Mouse (Mus musculus) embryo, embryonic 10.5 days (tissue): ENCODE data around the gene Kcnq5.

Experiments
- DNase-seq: peaks from one replicate; pipeline ENCODE4 v3.0.0-alpha.2; 2015; ENCODE audit warnings: low spot score

Kcnq5 gene

DNA sequence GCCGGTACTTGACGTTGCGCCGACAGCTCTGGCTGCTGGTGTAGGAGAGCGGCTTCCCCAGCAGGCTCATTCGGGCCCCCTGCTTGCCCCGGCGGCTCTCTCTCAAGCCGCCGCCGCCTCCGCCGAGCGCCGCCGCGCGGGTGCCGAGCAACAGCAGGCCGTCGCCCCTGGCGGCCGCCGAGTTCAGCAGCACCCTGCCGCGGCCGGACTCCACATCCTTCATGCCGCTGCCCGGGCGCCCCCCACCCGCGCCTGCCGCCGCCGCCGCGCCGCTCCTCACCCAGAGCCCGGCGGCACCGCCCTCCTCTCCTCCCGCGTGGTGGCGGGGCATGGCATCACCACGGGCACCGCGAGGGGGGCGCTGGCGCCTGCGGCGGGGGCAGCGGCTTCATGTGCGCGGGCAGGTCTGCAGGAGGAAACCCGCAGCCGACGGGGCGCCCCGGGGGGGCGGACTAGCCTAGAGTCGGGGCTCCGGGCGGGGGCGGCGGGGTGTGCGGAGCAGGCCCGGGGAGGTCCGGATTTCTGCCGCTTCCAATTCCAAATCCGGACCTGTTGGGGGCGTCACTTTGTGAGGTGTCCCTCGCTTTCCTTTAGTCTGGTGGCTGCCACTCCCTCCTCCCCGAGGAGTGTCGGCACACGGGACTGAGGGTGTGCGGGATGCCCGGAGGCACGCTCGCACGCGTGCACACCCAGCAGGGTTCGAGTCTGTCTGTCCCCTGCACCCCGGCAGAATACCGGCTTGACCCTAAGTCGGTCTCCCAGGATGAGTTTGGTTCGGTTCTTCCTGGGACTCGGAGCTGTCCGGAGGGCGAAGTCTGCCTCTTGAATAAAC is at the start of gene Kcnq5:
Kcnq5 (minus strand) TSS at position 692 of the 832 bp plus-strand sequence.
- peak; percentile 77 for DNase-seq

- DNase-seq = no peak
These were observed 18.0 kb upstream of the Kcnq5 start for GRCm38 (mm10) chr1:21979755-21980154.

GRCm38 (mm10) chr1:21979292-21979691 is 17.6 kb upstream of the Kcnq5 start:
- no peak for DNase-seq

DNA sequence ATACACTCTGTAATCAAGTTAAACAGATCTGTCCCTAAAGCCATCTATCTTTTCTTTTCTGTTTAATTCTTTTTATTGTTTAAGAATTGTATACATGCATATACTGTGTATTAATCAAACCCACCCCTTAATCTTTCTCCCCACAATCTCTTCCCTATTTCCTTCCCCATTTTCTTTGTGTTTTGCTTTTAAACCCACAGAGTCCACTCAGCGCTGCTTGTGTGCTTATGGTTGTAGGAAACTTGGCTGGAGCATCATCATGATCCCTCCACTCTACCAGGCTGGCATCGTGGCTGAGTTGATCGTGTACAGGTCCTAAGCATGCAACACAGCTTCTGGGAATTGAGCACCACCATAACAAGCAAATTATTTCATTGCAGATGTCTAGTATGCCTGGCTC is 12.3 kb upstream of the Kcnq5 start:
- DNase-seq = no peak

- DNase-seq = peak; percentile 37
These were observed 5.4 kb upstream of the Kcnq5 start for GRCm38 (mm10) chr1:21967139-21967538.

- peak; percentile 5 for DNase-seq
These were observed 1.4 kb upstream of the Kcnq5 start for GRCm38 (mm10) chr1:21962896-21963864.

- peak; percentile 42 for DNase-seq
These were observed 335 bp upstream of the Kcnq5 start for GRCm38 (mm10) chr1:21962083-21962471.

- DNase-seq = peak; percentile 54
These were observed 1.1 kb downstream of the Kcnq5 start for GRCm38 (mm10) chr1:21960421-21961250.

DNA sequence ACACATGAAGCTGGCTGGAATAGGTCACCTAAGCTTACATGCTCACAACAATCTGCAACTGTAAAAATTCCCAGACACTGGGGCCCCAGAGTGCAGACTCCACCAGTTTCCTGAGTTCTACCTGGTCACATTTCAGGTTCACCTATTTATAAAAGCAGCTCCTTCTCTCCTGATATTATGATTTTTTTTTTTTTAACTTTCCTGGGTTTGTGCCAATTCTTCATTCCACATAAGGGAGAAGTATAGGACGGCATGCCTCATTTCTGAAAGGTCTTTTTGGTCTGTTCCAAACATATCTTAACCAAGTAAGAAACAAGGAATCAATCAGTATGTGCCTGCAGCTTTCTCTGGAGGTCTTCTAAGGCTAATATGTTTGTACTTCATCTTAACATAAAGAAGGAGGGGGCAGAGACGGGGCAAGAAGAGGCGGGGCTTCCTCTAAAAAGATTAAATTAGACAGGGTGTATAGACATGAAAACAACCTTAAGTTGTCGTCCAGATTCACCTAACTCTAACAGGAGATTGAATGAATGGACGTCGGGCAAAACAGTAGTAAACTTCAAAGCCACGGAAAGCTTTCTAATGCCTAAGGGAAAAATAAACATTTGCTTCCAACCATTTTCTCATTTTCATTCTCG is 2.0 kb downstream of the Kcnq5 start:
- DNase-seq = peak; percentile 9

DNA sequence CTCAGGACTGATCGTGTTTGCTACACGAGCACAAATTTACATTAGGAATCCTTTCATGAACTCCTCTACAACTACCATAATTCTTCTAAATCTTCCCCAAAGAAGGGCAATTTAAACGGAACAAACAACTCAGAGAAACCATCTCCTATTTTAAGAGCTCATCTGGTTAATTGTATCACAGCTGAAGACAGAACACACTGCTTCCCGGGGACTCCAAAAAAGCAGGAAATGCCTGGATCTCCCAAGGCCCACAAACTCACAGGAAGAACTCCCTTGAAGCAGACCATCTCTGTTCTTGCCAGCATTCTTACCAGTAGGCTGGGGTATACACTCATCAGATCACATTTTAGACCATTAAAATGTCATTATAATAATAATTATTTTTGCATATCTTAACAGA is 3.7 kb downstream of the Kcnq5 start:
- no peak for DNase-seq

DNA sequence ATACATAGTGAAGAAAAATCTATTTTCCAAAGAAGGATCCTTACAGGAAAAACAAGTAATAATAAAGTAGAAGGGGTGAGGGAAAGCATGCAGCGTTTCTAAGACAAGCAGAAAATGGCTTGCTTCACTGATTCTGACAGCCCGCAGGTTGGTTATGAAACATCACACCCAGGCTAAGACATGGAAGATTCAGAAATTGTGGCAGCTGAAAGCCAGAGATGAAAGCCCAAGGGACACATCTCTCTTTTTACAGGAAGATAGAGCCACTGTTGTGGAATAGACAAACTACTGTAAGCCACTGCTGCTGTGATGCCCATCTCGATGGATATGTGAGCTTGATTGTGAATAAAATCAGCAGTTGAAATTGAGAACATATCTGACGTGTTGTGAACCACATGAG is 20.9 kb downstream of the Kcnq5 start:
- no peak for DNase-seq

GRCm38 (mm10) chr1:21927182-21927581 is 34.6 kb downstream of the Kcnq5 start:
- no peak for DNase-seq

DNA sequence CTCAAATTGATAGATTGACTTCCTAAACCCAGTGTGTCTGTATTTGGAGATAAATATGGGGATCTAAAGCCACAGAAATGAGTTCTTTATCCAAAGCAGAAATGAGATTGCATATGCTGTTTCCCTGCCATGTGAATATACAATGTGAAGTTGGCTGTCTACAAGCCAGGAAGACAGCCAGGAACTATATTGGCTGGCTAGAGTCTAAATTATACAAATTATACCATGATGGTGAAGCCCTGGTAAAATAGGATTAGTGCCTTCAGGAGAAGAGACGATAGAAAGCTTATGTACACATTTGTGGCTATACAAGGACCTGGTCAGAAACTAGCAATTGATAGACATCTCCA is 38.5 kb downstream of the Kcnq5 start:
- DNase-seq = no peak

GRCm38 (mm10) chr1:21922578-21923292 is 39.0 kb downstream of the Kcnq5 start:
- DNase-seq = no peak

DNA sequence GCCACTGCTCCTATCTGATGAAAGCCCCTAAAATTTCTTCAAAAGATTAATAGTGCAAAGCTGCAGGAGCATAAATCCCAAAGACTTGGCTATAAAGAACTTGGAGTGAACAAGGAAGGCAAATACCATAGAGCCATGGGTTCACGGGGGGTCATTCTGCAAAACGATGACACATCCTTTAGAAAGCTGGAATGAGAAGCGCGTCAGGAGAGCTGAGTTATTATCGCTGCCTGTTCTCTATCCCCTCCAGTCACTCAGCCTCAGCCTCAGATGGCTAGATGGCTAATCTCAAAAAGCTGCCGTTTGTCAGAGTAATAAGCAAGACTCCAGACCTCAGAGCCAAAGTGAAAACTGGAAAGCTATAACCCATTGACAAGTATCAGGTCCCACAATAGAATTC is 42.5 kb downstream of the Kcnq5 start:
- DNase-seq = peak; percentile 21

DNA sequence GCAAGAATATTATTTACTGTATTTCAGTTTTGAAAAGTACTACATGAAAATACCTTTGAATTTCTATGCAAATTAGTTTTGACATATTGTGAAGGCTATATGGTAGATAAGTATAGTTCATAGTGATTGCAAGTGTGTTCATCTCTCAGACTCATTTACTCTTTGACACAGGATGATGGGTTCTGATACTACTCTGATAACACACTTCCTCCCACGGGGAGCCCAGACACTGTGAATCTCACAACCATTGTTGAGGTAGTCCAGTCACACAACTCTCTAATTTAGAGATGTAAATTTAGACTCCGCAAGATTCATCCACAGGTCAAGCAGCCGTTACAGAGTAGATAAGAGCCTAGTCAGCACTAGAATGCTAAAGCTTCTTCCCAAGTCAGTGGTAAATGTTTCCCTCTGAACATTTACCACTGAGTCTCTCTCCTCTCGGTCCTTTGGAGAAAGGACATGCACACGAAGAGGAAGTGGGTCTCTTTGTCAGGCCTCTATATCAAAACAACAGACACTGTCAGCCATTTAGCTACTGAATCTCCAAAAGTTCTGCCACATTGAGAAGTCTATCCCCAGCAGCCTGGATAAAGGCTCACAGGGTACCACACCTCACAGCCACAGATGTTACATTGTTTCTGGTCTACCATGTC is 65.5 kb downstream of the Kcnq5 start:
- DNase-seq = no peak

DNA sequence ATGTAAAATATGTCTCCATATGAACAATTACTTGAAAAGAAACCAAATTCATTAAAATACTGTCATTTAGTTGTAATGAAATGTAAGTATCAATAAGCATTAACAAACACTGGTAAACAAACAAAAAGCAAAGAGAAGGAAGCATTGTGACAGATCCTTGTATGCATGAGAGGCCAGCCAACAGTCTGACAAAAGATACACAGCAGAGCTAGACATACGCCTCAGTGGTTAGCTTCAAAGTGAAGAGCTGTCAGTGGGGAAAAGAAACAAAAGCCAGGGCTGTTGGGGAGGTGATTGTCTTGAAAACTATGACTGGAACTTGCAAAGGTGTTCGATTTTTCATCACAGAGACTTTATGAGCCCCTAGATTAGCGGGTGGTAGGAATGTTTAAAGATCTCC is 78.0 kb downstream of the Kcnq5 start:
- DNase-seq = peak; percentile 18

GRCm38 (mm10) chr1:21870889-21871288 is 90.9 kb downstream of the Kcnq5 start:
- no peak for DNase-seq

DNA sequence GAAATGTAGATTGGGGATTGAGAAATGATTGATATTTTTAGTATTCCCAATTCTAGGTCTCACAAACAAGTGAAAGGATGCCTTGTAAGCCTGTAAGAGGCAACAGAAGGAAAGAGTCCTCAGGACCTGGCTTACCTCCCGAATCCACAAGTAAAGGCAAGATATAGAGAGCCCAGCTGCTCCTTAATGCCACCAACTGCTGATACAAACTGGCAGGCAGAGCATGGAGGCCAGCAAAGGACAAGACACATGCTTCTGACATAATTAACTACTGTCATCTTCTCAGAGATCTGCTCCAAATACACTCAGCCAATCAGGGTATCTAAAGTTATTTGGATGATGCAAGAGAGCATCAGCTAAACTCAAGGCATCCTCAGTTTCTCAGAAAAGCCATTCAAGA is 93.3 kb downstream of the Kcnq5 start:
- no peak for DNase-seq

DNA sequence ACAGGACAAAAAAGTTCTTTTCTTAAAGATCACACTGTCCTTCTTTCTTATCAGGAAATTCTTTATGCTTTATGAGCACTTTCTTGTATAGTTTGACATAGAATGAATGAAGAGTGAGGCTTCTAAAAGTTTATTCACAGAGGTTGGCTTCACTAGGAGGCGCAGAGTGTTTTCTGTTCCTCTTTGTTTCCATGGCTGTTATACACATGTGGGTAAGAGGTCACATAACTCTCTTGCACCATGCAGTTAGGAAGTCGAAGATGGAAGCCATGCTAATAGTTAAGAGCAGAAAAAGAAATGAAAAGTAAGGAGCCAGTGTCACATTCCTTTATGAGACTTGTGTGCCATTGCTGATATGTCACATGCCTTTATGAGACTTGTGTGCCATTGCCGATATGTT is 105.3 kb downstream of the Kcnq5 start:
- no peak for DNase-seq
